Mouse (Mus musculus): ENCODE results near the gene Gm20767. TPM values are rescaled to one million over a fixed set of nuclear protein-coding genes. Genes with fewer than 3 reads are reported as not detected.
"Not testable (repeated sequence)": the region's sequence is repeated elsewhere in the genome, so short reads cannot be mapped to it uniquely, and the experiment has no call there.

Gm20767 gene
- polyA plus RNA-seq (2012; rRNA removed): not detected in 2 replicates

DNA sequence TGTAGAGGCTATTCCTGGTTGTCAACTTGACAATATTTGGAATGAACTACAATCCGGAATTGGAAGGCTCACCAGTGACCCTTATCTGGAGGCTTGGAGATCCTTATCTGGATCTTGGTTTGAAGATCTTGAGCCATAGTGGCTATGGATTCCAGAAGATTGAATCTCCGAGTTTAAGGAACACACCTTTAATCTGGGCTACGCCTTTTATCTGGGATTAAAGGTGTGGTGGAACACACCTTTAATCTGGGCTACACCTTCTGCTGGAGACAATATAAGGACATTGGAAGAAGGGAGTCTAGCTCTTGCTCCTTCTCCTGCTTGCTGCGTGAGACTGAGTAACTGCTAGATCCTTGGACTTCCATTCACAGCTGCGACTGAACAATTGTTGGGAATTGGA, at the start of gene Gm20767:
Gm20767 (plus strand) TSS at position 301 of the 400 bp plus-strand sequence.
- not testable (repeated sequence) for DNase-seq; H3K4me3 ChIP-seq (replicated peaks; ENCODE audit: extremely low read depth, low read depth, low read length); H3K4me1 ChIP-seq (ENCODE audit: control insufficient read depth, insufficient read depth, low read length)
- 93% methylated on average over 2 of the region's 5 CpGs for WGBS

DNA sequence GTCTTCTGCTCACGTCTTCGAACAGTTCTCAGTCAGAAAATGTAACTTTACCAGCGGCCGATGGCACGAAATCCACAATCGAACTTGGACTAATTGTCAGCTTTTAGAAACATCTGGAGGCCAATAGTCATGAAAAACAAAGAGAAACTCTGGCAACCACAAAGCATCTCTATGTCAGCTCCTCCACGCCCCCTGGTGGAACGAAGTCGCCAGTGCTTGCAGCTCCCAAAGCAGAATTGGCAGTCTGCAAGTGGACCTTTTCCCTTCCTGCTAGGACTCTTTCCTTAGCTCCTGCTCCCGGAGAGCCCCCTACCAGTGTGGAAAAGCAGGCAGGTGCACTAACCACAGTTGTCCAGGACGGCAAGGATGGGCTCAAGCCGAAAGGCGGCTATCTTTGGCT, 47.1 kb upstream of the Gm20767 start:
- not testable (repeated sequence) for H3K4me1 ChIP-seq (ENCODE audit: control insufficient read depth, insufficient read depth, low read length); H3K4me3 ChIP-seq (replicated peaks; ENCODE audit: extremely low read depth, low read depth, low read length); DNase-seq
- no CpG with 5 or more reads among the region's 13 CpGs for WGBS

DNA sequence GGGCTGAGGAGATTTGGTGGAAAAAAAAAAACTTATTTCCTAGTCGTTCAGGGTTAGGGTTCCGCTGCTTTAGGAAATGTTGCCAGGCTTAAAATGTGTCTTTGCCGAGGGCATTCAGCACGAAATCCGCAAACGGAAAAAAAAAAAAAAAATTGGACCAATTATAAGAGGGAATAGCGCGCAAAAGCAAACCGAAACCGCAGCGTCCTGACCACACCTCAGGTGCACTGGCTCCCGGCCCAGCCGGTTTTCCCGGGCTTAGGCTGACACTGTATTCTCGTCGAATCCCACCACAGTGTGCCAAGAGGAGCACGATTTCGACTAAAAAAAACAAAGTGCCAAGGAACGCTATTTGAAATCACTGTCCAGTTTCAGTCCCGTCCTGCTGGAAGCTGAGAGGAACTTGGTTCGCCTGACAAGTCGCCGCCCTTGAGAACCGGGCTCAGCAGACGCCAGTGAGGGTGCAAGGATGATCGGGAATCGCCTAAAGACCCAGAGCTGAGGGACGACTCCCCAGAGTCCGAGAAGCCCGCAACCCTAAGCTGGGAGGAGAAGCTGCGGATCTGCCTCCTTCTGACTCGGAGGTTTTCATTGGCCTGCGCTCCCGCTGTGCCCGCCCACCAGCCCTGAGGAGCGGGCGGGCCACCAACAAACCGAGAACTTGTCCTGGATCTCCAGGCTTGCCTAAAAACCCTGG, 43.7 kb upstream of the Gm20767 start:
- under 1% methylated on average over 26 of the region's 38 CpGs for WGBS
- not testable (repeated sequence) for H3K4me1 ChIP-seq (ENCODE audit: control insufficient read depth, insufficient read depth, low read length); DNase-seq; H3K4me3 ChIP-seq (replicated peaks; ENCODE audit: extremely low read depth, low read depth, low read length)

DNA sequence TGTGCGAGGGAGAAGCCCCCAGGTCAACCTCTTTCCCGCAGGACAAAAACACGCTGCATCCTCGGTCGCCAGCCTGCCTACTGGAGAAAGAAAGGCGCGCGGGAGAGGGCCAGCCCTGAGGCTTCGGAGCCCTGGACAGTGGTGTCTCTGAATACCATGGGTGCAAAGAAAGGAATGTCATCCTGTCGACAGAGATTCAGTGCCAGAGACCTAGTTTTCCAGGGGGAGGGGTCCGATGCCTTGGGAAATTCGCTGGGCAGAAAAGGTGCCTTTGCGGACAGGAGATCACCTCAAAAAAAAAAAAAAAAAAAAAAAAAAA, 43.1 kb upstream of the Gm20767 start:
- H3K4me1 ChIP-seq (ENCODE audit: control insufficient read depth, insufficient read depth, low read length); DNase-seq; H3K4me3 ChIP-seq (replicated peaks; ENCODE audit: extremely low read depth, low read depth, low read length): not testable (repeated sequence)
- 2% methylated on average over 8 of the region's 13 CpGs for WGBS

DNA sequence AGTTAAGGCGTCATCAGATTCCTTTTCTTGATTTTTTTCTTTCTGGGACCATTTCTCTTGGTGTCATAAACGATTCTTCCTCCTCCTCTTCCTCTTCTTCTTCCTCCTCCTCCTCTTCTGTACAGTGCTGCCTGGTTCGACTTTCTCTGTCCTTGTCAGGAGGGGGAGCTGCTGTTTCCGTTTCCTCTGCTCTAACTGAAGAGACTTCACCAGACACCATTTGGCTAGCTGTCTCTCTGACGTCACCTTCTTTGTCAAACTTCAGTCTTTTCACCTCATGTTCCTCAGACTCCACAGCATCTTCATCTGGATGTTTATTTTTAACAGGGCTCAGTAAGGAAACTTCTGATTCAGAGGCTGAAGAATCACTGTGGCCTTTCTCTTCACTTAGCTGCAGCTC, 40.7 kb upstream of the Gm20767 start:
- H3K4me3 ChIP-seq (replicated peaks; ENCODE audit: extremely low read depth, low read depth, low read length); DNase-seq; H3K4me1 ChIP-seq (ENCODE audit: control insufficient read depth, insufficient read depth, low read length): not testable (repeated sequence)
- WGBS: no CpG with 5 or more reads among the region's 5 CpGs

DNA sequence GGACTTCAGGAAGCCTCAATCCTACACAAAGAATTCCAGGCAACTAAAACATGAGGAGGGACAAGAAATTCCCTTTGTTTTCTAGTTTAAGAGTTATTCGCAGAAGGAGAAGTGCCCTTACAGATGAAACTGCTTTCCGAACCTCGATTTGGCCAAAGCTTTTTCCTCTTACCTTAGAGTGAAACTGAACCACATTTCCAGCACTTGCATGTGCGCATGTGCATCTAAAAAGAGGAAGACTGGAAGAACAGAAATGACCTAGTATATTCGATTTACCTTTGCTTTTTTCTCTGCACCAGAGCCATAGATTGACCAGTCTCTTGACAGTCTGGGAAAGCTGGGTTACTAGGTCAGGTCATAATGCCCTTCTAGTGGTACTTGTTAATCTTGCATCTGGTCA, 33.5 kb upstream of the Gm20767 start:
- DNase-seq; H3K4me1 ChIP-seq (ENCODE audit: control insufficient read depth, insufficient read depth, low read length); H3K4me3 ChIP-seq (replicated peaks; ENCODE audit: extremely low read depth, low read depth, low read length): not testable (repeated sequence)
- no CpG with 5 or more reads among the region's 5 CpGs for whole genome bisulfite sequencing

DNA sequence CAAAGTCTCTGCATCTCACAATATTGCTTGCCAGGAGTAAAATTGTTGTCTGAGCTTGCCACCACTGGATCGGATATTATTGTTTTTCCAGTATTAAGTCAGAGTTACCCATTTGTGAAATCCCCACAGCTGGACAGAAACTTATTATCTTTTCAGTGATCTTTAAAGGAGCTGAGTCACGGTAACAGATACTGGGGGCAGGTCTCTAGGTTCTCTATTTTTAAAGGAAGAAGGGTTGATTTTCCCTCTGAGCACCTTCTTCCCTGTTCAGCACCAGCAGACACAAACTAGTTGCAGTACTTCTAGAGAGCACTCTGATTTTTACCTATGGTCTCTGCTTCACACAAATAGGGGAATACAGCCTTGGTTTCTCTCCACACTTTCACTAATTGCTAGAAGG, 33.0 kb upstream of the Gm20767 start:
- not testable (repeated sequence) for H3K4me3 ChIP-seq (replicated peaks; ENCODE audit: extremely low read depth, low read depth, low read length); DNase-seq; H3K4me1 ChIP-seq (ENCODE audit: control insufficient read depth, insufficient read depth, low read length)
- 62% methylated on average over 2 of the region's 2 CpGs for WGBS

DNA sequence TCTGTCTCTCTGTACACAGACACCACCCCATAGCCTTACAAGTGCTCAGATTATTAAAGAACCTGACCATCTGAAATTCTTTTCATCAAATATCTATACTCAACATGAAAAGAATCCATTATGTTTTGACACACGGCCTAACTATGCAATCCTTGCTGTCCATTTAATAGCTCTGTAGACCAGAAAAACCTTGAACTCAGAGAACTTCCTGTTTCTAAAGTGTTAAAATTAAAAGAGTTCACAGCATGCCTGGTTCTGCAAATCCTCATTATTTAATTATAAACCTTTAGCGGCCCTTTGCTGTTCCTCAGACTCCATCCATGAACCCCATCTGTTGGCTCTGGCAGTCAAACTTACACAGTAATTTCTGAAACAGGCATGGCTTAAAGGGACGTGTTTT, 2.3 kb downstream of the Gm20767 start:
- not testable (repeated sequence) for H3K4me1 ChIP-seq (ENCODE audit: control insufficient read depth, insufficient read depth, low read length); H3K4me3 ChIP-seq (replicated peaks; ENCODE audit: extremely low read depth, low read depth, low read length); DNase-seq
- WGBS: 75% methylated on average over 2 of the region's 3 CpGs

DNA sequence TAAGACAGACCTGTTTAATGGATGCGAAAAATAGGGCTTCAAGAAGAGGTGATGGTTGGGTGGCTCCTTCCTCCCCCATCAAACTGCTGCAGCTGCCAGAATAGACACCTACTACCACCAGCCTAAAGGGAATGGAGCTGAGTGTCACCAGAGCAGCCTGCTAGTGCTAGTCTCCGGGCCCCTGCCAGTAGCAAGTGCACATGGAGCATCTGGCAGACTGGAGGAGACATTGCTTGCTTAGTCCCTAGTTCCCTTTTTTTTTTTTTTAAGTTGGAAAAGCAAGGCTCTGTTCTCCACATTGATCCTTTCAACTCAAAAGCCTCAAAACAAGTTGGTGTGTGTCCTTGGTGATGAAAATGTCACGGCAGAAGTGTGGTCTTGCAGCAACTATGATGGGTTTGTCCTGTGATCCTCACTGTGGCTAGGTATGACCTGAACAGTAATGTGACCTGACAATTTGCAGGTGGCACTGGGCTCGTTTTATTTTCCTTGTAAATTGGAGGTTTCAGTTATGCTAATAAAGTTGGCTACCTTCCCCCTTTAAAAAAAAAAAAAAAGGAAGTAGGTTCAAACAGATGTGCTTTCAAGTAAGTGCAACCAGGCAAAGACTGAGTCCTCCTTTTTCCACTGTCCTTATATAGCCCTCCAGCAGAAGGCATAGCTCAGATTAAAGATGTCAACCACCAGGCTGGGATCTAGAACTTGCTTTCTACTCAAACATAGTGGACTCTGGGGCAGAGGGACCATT, 9.8 kb downstream of the Gm20767 start:
- DNase-seq; H3K4me1 ChIP-seq (ENCODE audit: control insufficient read depth, insufficient read depth, low read length); H3K4me3 ChIP-seq (replicated peaks; ENCODE audit: extremely low read depth, low read depth, low read length): not testable (repeated sequence)
- 40% methylated on average over 3 of the region's 4 CpGs for WGBS

DNA sequence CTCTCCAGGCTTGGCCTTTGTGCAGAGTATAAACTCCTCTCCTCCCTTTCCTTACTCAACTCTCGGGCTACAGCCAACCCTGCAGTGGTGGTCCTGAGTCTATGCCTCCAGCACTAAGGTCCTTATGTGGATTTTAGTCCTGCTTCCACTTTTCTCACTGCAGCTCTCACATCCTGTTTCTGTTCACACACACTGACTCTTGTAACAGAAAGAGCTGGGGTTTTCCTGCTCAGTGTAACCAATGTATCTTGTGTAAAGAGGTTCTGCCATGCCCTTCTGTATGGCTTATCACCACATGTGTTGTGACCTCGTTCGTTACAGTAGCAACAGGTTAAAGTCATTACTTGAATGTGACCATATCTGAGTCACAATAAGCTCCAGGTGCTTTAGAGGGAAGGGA, 10.5 kb downstream of the Gm20767 start:
- 47% methylated on average over 3 of the region's 3 CpGs for WGBS
- DNase-seq: not testable (repeated sequence)

DNA sequence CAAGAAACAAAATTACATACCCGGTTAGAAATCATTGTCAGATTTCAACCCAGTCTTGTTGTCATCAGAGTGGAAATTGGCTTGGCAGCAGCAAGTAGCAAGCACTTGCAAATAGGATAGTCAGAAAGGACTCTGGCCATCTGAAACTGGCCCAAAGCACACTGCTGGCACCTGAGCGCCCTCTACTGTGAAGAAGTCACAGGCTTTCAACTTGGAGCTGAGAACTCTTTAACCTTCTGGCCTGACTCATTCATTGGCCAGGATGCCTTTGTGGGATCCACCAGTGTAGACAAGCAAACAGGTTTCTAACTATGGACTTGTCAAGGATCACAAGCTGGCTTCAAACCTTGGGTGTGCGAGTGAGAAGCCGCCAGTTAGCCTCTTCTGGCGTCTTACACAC, 28.3 kb downstream of the Gm20767 start:
- 52% methylated on average over 5 of the region's 5 CpGs for WGBS
- H3K4me3 ChIP-seq (replicated peaks; ENCODE audit: extremely low read depth, low read depth, low read length); DNase-seq; H3K4me1 ChIP-seq (ENCODE audit: control insufficient read depth, insufficient read depth, low read length): not testable (repeated sequence)

More for the DNA sequence above, 10.5 kb downstream of the Gm20767 start:
- not testable (repeated sequence) for H3K4me1 ChIP-seq (ENCODE audit: control insufficient read depth, insufficient read depth, low read length); H3K4me3 ChIP-seq (replicated peaks; ENCODE audit: extremely low read depth, low read depth, low read length)

DNA sequence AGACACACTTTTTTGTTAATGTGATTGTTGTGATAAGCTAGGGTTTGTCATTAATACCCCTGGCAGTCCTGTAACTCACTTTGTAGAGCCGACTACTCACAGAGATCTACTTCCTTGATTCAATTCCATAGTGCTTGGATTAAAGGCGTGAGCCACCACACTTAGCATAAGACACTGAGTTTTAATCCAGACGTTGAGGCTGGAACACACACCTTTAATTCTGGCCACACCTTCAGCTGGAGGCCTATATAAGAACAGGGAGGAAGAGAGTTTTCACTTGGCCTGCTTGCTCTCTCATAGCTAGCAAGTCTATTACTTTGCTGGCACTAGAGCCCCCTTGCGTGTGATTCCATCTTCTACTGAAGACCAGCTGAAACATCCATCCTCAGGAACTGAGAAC, 32.1 kb downstream of the Gm20767 start, which contains the start of gene Gm21818:
Gm21818 (plus strand) TSS at position 301 of the 400 bp plus-strand sequence.
- DNase-seq; H3K4me3 ChIP-seq (replicated peaks; ENCODE audit: extremely low read depth, low read depth, low read length); H3K4me1 ChIP-seq (ENCODE audit: control insufficient read depth, insufficient read depth, low read length): not testable (repeated sequence)
- 68% methylated on average over 4 of the region's 4 CpGs for WGBS

DNA sequence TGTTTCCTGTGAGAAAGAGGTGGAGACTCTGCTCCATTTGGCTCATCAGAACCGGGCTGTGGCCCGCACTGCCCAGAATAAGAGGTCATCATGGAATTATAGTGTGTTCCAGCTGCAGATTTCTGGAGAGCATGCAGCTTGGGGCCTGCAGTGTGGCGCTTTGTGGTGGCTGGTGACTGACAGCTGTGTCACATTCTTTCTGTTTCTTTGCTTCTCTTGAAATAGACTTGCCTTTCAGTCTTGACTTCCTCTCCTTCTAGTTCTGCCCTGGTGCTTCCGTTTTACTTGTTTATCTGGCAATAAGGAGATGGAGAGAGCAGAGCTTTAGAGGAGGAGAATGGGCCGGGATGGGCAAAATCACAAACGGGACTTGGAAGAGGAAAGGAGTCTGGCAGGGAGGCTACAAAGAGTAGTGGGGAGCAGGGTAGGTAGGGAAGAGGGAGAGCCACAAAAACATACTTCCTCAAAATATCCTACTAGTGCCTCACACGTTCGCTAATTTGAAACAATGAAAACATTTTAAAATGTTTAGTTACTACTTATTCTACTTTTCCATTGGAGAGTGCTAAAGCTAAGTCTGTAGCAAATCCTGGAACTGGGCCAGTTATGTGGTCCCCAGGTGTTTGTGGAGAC, 56.3 kb downstream of the Gm20767 start:
- 70% methylated on average over 7 of the region's 8 CpGs for WGBS

More for the DNA sequence above, 56.3 kb downstream of the Gm20767 start:
- H3K4me1 ChIP-seq (ENCODE audit: control insufficient read depth, insufficient read depth, low read length); H3K4me3 ChIP-seq (replicated peaks; ENCODE audit: extremely low read depth, low read depth, low read length); DNase-seq: not testable (repeated sequence)
